Comparison of ENCODE assay signal across 8 mouse cellular contexts in the genomic region with DNA sequence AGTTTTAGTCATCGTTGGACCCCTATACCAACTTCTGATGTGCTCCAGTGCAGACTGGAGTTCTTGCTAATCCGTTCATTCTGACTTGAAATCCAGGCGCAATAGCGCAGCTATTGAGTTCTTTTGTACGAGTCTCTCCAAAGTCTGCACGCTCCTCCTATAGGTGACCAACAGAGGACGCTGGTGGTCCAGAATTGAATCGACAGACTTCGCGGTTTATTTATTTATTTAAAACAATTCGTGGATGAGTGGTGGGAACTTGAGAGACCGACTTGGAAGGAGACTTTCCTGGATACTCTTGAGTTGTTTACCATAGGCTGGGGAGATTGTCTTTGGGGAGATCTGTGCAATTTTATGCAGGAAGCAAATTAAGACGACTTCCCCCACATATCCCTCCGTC. TPM values are rescaled to one million over a fixed set of nuclear protein-coding genes. Genes with fewer than 3 reads are reported as not detected.
A peak's percentile ranks its signal among the peaks of the same experiment; 100 is the strongest.
DNase-seq lines count a peak whose midpoint lies in the region; ATAC-seq and TF ChIP-seq lines count a peak whose summit lies in the region.

No protein-coding gene starts in this region.

- peaks cover 26% of the 10 kb centered on the region for H3K4me1 ChIP-seq in E14TG2a.4 (replicated peaks; ENCODE audit: low read depth, low read length)
- peaks cover 31% of the 10 kb centered on the region for H3K4me1 ChIP-seq in hindbrain, embryonic 14.5 days (replicated peaks; ENCODE audit: control insufficient read depth, insufficient read depth, low read length)
- H3K4me1 ChIP-seq in midbrain, embryonic 13.5 days (replicated peaks), result peaks cover 28% of the 10 kb centered on the region

- peak overlapping the region; percentile 94 for H3K4me2 ChIP-seq in hindbrain, embryonic 14.5 days (replicated peaks)
- peak overlapping the region; percentile 85 for H3K4me2 ChIP-seq in midbrain, embryonic 13.5 days (replicated peaks)

- peaks cover 22% of the 10 kb centered on the region; the same call in 1 of the 2 replicates for H3K9me3 ChIP-seq in E14TG2a.4 (ENCODE audit: low read length)
- no peaks in the 10 kb centered on the region for H3K9me3 ChIP-seq in hindbrain, embryonic 14.5 days (ENCODE audit: control insufficient read depth, low read length)
- H3K9me3 ChIP-seq in midbrain, embryonic 13.5 days, result no peaks in the 10 kb centered on the region

- ATAC-seq in hindbrain, embryonic 14.5 days (ENCODE audit: low FRiP score), result peak; percentile 4; the same call in 1 of the 2 replicates
- no peak for ATAC-seq in midbrain, embryonic 13.5 days

- 8% methylated on average over 14 of the region's 14 CpGs for WGBS in hindbrain, embryonic 14.5 days
- 9% methylated on average over 14 of the region's 14 CpGs for WGBS in midbrain, embryonic 13.5 days

- H3K4me3 ChIP-seq in E14TG2a.4 (replicated peaks; ENCODE audit: low read length), result peak overlapping the region; percentile 84; the same call in 1 of the 2 replicates
- H3K4me3 ChIP-seq in hindbrain, embryonic 14.5 days (replicated peaks; ENCODE audit: low read length), result peak overlapping the region; percentile 80; the same call in 1 of the 2 replicates
- no peak overlapping the region for H3K4me3 ChIP-seq in left cerebral cortex, adult 2 months
- peak overlapping the region; percentile 63 for H3K4me3 ChIP-seq in midbrain, embryonic 13.5 days (replicated peaks)

- H3K27ac ChIP-seq in hindbrain, embryonic 14.5 days, result no peak overlapping the region
- H3K27ac ChIP-seq in left cerebral cortex, adult 2 months, result no peak overlapping the region
- H3K27ac ChIP-seq in midbrain, embryonic 13.5 days, result no peak overlapping the region

- intact Hi-C loops in left cerebral cortex, adult 2 months (cut with DNase I), result loop anchor here (1.0 to 10.0 kb wide), 5 partner anchors 122 to 1088 kb away; no protein-coding TSS in a partner anchor

- peaks cover 4% of the 10 kb centered on the region for H3K36me3 ChIP-seq in E14TG2a.4 (ENCODE audit: insufficient read depth, low read length)
- H3K36me3 ChIP-seq in hindbrain, embryonic 14.5 days (replicated peaks; ENCODE audit: control insufficient read depth, insufficient read depth), result no peaks in the 10 kb centered on the region
- no peaks in the 10 kb centered on the region for H3K36me3 ChIP-seq in midbrain, embryonic 13.5 days

- H3K27me3 ChIP-seq in E14TG2a.4 (ENCODE audit: insufficient read depth, low read length), result peaks cover 31% of the 10 kb centered on the region
- H3K27me3 ChIP-seq in hindbrain, embryonic 14.5 days (ENCODE audit: control insufficient read depth, insufficient read depth, low read length), result peaks cover 34% of the 10 kb centered on the region
- H3K27me3 ChIP-seq in midbrain, embryonic 13.5 days, result peaks cover 39% of the 10 kb centered on the region

- no peak overlapping the region for H3K9ac ChIP-seq in hindbrain, embryonic 14.5 days
- H3K9ac ChIP-seq in midbrain, embryonic 13.5 days (replicated peaks), result no peak overlapping the region

- TF ChIP-seq CTCF in E14TG2a.4 (conservative IDR thresholded peaks at IDR 0.05; ENCODE audit: low read length), result peak; percentile 79
- peak; percentile 82 for TF ChIP-seq CTCF in left cerebral cortex, adult 2 months (IDR thresholded peaks at IDR 0.05)

- DNase-seq in adrenal gland, postnatal 14 days, result peak; percentile 48
- peak; percentile 32 to 81 for DNase-seq in frontal cortex, adult 2 months (ENCODE audit: extremely low spot score in 1 of 2, low spot score in 1 of 2)
- DNase-seq in hindbrain, embryonic 14.5 days (ENCODE audit: low spot score), result peak; percentile 88
- DNase-seq in left cerebral cortex, adult 2 months (ENCODE audit: extremely low spot score in 1 of 2, low spot score in 2 of 2), result peak; percentile 68 to 70
- no peak for DNase-seq in T-cell, adult 2 months (ENCODE audit: low spot score)
- DNase-seq in ovary, postnatal 10 days (ENCODE audit: low spot score), result no peak

RNA-seq across cellular contexts. Expression of gene Igfbp3, which starts 1.0 kb away (rescaled TPM):
- total RNA-seq in adrenal gland, postnatal 14 days (2021), result 65.5 and 97.6 TPM in 2 replicates
- 12.6 and 13.9 TPM in 2 replicates for polyA plus RNA-seq in frontal cortex, adult 2 months (2012; rRNA removed)
- polyA plus RNA-seq in hindbrain, embryonic 14.5 days (2014; fragmentation: Nextera tagmentation; extraction: Ambion mirVana), result 19.7 and 22.3 TPM in 2 replicates
- total RNA-seq in left cerebral cortex, adult 2 months (2021), result 1 to 10 TPM; 7.2 to 9.0 TPM
- 5.6 and 7.1 TPM in 2 replicates for polyA plus RNA-seq in midbrain, embryonic 13.5 days (2015; fragmentation: Nextera tagmentation; extraction: Ambion mirVana)

RNA-seq across cellular contexts. Expression of gene Igfbp1, which starts 17.2 kb away (rescaled TPM):
- 3.5 and 20.9 TPM in 2 replicates for total RNA-seq in adrenal gland, postnatal 14 days (2021)
- polyA plus RNA-seq in frontal cortex, adult 2 months (2012; rRNA removed), result 0.10 and 0.15 TPM in 2 replicates
- polyA plus RNA-seq in hindbrain, embryonic 14.5 days (2014; fragmentation: Nextera tagmentation; extraction: Ambion mirVana), result not detected in 2 replicates
- not detected for total RNA-seq in left cerebral cortex, adult 2 months (2021)
- polyA plus RNA-seq in midbrain, embryonic 13.5 days (2015; fragmentation: Nextera tagmentation; extraction: Ambion mirVana), result 0.09 and 0.17 TPM in 2 replicates

RNA-seq across cellular contexts. Expression of gene Gm11985, which starts 26.4 kb away (rescaled TPM):
- total RNA-seq in adrenal gland, postnatal 14 days (2021), result not detected in 2 replicates
- polyA plus RNA-seq in frontal cortex, adult 2 months (2012; rRNA removed), result not detected in 2 replicates
- polyA plus RNA-seq in hindbrain, embryonic 14.5 days (2014; fragmentation: Nextera tagmentation; extraction: Ambion mirVana), result not detected in 2 replicates
- not detected for total RNA-seq in left cerebral cortex, adult 2 months (2021)
- not detected in 2 replicates for polyA plus RNA-seq in midbrain, embryonic 13.5 days (2015; fragmentation: Nextera tagmentation; extraction: Ambion mirVana)

Comparison
In these comparisons a context has a peak if more than half of its experiments do, and no peak if none do; other contexts are left out.
1. DNase-seq: peak in adrenal gland, postnatal 14 days (single experiment), frontal cortex, adult 2 months (2 of 2), hindbrain, embryonic 14.5 days (single experiment) and left cerebral cortex, adult 2 months (2 of 2); none in T-cell, adult 2 months (single experiment) and ovary, postnatal 10 days (single experiment).